Comparison of ENCODE assay signal across 21 mouse cellular contexts in genomic region chr19:60979581-60979980, GRCm38 (mm10).
"Had no signal": no experiment of that assay in that cellular context is flagged by ENCODE, and none has a peak within 500 bp of the region (broad histone marks: within the 10 kb centered on the region; RNA-seq: fewer than 3 reads in every experiment).

No protein-coding gene starts in this region.

- DNase-seq: liver, postnatal 0 days; lung, adult 2 months; lung, postnatal 14 days; lung, postnatal 36 days; midbrain, embryonic 14.5 days; retina, postnatal 1 day; right cerebral cortex, adult 18-20 months; right cerebral cortex, postnatal 25 days; right cerebral cortex, postnatal 4 days; spleen, adult 18-20 months; thymus, adult 18-20 months; thymus, postnatal 14 days; thymus, postnatal 36 days had no signal

- ATAC-seq: liver, postnatal 0 days; lung, postnatal 0 days; midbrain, embryonic 16.5 days had no signal

- H3K9ac ChIP-seq: liver, postnatal 0 days; lung, embryonic 15.5 days; midbrain, embryonic 12.5 days; neural tube, embryonic 13.5 days; neural tube, embryonic 15.5 days had no signal

- H3K27ac ChIP-seq: lung, embryonic 15.5 days; midbrain, embryonic 10.5 days; midbrain, embryonic 12.5 days; neural tube, embryonic 13.5 days; neural tube, embryonic 15.5 days had no signal

- H3K4me1 ChIP-seq: lung, embryonic 15.5 days; midbrain, embryonic 10.5 days; midbrain, embryonic 12.5 days; neural tube, embryonic 13.5 days; neural tube, embryonic 15.5 days had no signal

- H3K4me3 ChIP-seq: lung, embryonic 15.5 days; midbrain, embryonic 10.5 days; midbrain, embryonic 12.5 days; myocyte; neural tube, embryonic 13.5 days; neural tube, embryonic 15.5 days had no signal

- H3K4me2 ChIP-seq: lung, embryonic 15.5 days; midbrain, embryonic 12.5 days; neural tube, embryonic 13.5 days; neural tube, embryonic 15.5 days had no signal

- H3K27me3 ChIP-seq: lung, embryonic 15.5 days; midbrain, embryonic 12.5 days; neural tube, embryonic 13.5 days; neural tube, embryonic 15.5 days had no signal

- H3K36me3 ChIP-seq: lung, embryonic 15.5 days; midbrain, embryonic 10.5 days; midbrain, embryonic 12.5 days; neural tube, embryonic 13.5 days; neural tube, embryonic 15.5 days had no signal

- H3K9me3 ChIP-seq: lung, embryonic 15.5 days; midbrain, embryonic 10.5 days; midbrain, embryonic 12.5 days; neural tube, embryonic 13.5 days; neural tube, embryonic 15.5 days had no signal
